Mouse (Mus musculus): ENCODE data around the gene Catip. TPM values are rescaled to one million over a fixed set of nuclear protein-coding genes. Genes with fewer than 3 reads are reported as not detected.

Catip gene
- polyA plus RNA-seq, 1 experiment: 3.1 TPM

DNA sequence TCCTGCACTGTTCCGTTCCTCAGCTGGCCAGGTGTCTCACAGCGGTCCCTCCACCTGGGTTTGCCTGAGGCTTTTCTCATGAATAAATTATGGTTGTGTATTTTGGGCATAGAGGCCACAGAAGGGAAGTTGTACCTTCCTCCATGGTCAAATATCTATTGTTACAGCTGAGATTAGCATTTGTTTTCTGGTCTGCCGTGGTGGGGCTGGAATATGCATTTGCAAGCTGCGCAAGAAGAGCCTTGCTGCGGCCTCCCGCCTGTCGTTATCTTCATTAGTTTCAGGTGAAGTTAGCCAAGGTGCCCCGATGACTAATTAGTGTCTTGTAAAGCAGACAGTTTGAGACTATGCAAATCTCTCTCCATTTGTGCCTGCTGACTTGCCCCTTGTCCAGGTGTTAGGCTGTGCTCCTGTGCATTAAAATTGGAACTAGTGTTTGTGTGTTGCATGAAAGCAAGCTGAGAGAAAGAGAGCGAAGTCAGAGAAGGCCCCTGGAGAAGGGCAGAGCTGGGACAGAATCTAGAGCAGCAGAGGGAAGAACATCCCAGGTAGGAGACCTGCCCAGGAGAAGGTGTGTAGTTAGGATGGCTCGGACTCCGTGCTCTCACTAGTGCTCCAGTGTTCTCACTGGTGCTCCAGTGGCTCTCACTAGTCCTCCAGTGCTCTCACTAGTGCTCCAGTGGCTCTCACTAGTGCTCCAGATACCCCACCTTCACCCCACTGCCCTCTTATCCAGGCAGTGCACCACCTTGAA, 17.6 kb upstream of the Catip start:
- TF ChIP-seq CTCF (IDR thresholded peaks at IDR 0.05; ENCODE audit: borderline replicate concordance, extremely low read depth, insufficient read depth, insufficient read length): no peak
- TF ChIP-seq POLR2A (IDR thresholded peaks at IDR 0.05; ENCODE audit: borderline replicate concordance, extremely low read depth, insufficient read depth, insufficient read length, poor library complexity, severe bottlenecking): no peak

DNA sequence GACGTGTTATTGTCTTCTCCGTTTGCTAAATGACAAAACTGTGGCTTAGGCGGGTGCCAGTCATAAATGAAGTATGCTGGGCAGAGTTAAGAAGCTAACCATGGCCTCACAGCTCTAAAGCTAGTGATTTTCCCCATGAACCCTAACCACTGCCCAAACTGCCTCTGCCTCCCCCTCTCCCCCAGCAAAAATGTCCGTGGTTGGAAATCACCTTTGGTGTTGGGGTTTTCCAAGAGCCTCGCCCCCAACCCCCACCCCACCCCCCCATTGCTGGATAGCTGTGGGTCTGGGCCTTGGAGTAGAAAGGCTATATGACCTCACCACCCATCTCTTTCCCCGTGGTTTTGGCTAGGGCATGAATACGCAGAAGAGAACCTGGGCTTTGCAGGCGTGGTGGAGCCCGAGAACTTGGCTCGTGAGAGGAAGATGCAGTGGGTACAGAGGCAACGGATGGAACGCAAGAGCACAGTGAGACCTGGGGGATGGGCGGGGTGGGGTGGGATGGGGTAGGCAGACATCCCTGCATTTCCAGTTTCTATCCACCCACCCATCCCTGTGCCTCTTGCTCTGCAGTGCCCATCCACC, 10.6 kb upstream of the Catip start:
- DNase-seq (ENCODE audit: low read depth): no peak

More for the DNA sequence above, 17.6 kb upstream of the Catip start:
- no peak for DNase-seq (ENCODE audit: low read depth)

DNA sequence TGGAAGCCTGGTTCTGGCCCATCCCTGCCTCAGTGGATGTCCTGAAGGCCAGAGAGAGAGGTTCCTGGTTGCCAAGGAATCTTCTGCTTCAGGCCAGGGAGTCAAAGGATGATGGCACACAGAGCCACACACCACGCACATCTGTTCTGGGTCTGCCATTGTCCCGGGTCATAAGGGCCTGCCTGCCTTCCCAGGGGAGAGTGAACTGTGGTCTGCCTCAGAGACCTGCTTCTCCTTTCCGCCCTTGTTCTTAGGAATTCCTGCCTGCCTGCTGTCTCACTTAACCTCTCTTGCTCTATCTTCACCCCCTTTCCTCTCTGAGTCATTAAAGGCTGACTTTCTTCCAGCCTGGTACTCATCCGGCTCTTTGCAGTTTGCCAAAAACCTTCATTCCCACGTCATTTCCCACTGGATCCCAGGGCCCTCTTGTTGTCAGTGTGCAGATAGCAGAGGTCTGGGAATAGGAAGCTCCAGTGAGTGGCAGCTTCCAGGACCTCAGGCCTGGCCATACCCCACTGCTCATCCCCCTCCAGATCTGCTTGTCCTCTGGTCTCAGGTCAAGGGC, 9.3 kb upstream of the Catip start:
- TF ChIP-seq CTCF (IDR thresholded peaks at IDR 0.05; ENCODE audit: borderline replicate concordance, extremely low read depth, insufficient read depth, insufficient read length) (no peak), POLR2A (IDR thresholded peaks at IDR 0.05; ENCODE audit: borderline replicate concordance, extremely low read depth, insufficient read depth, insufficient read length, poor library complexity, severe bottlenecking) (no peak)
- DNase-seq (ENCODE audit: low read depth): no peak

More for the DNA sequence above, 10.6 kb upstream of the Catip start:
- TF ChIP-seq POLR2A (IDR thresholded peaks at IDR 0.05; ENCODE audit: borderline replicate concordance, extremely low read depth, insufficient read depth, insufficient read length, poor library complexity, severe bottlenecking) (no peak), CTCF (IDR thresholded peaks at IDR 0.05; ENCODE audit: borderline replicate concordance, extremely low read depth, insufficient read depth, insufficient read length) (no peak)

GRCm38 (mm10) chr1:74353453-74354229, 8.3 kb upstream of the Catip start:
- TF ChIP-seq CTCF (IDR thresholded peaks at IDR 0.05; ENCODE audit: borderline replicate concordance, extremely low read depth, insufficient read depth, insufficient read length): no peak
- no peak for TF ChIP-seq POLR2A (IDR thresholded peaks at IDR 0.05; ENCODE audit: borderline replicate concordance, extremely low read depth, insufficient read depth, insufficient read length, poor library complexity, severe bottlenecking)
- no peak for DNase-seq (ENCODE audit: low read depth)

DNA sequence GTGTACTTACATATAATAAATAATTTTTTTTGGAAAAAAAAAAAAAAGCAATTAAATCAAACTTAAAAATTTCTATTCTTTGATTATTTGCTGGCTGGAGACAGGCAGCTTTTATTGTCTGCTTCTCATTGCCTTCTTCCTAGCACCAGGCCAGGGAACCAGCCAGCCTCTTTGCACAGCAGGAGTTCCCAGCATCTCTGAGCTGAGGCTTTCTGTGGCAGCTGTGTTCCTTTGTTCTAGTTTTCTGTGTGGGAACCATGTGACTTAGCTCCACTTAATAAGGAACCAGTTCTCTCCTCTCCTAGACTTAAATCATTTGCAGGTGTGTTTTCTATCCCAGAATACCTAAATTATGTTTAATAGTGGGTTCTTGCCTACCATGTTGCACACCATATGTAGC, 4.4 kb upstream of the Catip start:
- DNase-seq (ENCODE audit: low read depth): peak; percentile 48
- TF ChIP-seq CTCF (IDR thresholded peaks at IDR 0.05; ENCODE audit: borderline replicate concordance, extremely low read depth, insufficient read depth, insufficient read length): no peak

GRCm38 (mm10) chr1:74359952-74360517, 1.9 kb upstream of the Catip start:
- DNase-seq (ENCODE audit: low read depth): no peak
- TF ChIP-seq CTCF (IDR thresholded peaks at IDR 0.05; ENCODE audit: borderline replicate concordance, extremely low read depth, insufficient read depth, insufficient read length) (no peak), POLR2A (IDR thresholded peaks at IDR 0.05; ENCODE audit: borderline replicate concordance, extremely low read depth, insufficient read depth, insufficient read length, poor library complexity, severe bottlenecking) (no peak)

- TF ChIP-seq CTCF (IDR thresholded peaks at IDR 0.05; ENCODE audit: borderline replicate concordance, extremely low read depth, insufficient read depth, insufficient read length): no peak
- TF ChIP-seq POLR2A (IDR thresholded peaks at IDR 0.05; ENCODE audit: borderline replicate concordance, extremely low read depth, insufficient read depth, insufficient read length, poor library complexity, severe bottlenecking): no peak
- no peak for DNase-seq (ENCODE audit: low read depth)
Measured at GRCm38 (mm10) chr1:74362325-74363229, 669 bp downstream of the Catip start.

GRCm38 (mm10) chr1:74363437-74363836, 1.5 kb downstream of the Catip start:
- TF ChIP-seq POLR2A (IDR thresholded peaks at IDR 0.05; ENCODE audit: borderline replicate concordance, extremely low read depth, insufficient read depth, insufficient read length, poor library complexity, severe bottlenecking): no peak
- TF ChIP-seq CTCF (IDR thresholded peaks at IDR 0.05; ENCODE audit: borderline replicate concordance, extremely low read depth, insufficient read depth, insufficient read length): no peak
- no peak for DNase-seq (ENCODE audit: low read depth)

GRCm38 (mm10) chr1:74364270-74364669, 2.4 kb downstream of the Catip start:
- TF ChIP-seq POLR2A (IDR thresholded peaks at IDR 0.05; ENCODE audit: borderline replicate concordance, extremely low read depth, insufficient read depth, insufficient read length, poor library complexity, severe bottlenecking) (no peak), CTCF (IDR thresholded peaks at IDR 0.05; ENCODE audit: borderline replicate concordance, extremely low read depth, insufficient read depth, insufficient read length) (no peak)
- no peak for DNase-seq (ENCODE audit: low read depth)

GRCm38 (mm10) chr1:74367886-74368645, 6.2 kb downstream of the Catip start:
- TF ChIP-seq POLR2A (IDR thresholded peaks at IDR 0.05; ENCODE audit: borderline replicate concordance, extremely low read depth, insufficient read depth, insufficient read length, poor library complexity, severe bottlenecking) (no peak), CTCF (IDR thresholded peaks at IDR 0.05; ENCODE audit: borderline replicate concordance, extremely low read depth, insufficient read depth, insufficient read length) (no peak)
- peak; percentile 41 for DNase-seq (ENCODE audit: low read depth)

All from brain, embryonic 14.5 days (tissue).